Mouse (Mus musculus) cerebellum, postnatal 14 days (tissue): ENCODE data around the gene Slc7a5.

ENCODE experiments used
- DNase-seq, 2 experiments: peaks; one replicate each; pipeline ENCODE4 v3.0.0; 2021; ENCODE audit warnings: mixed read lengths in 2 of 2

The Slc7a5 gene

GRCm38 (mm10) chr8:121906542-121907512 is 667 bp downstream of the Slc7a5 start:
- DNase-seq, result peak in 1 of 2 experiments; percentile 60

GRCm38 (mm10) chr8:121905864-121906263 is 1.6 kb downstream of the Slc7a5 start:
- DNase-seq, result no peak

- DNase-seq, result no peak
Measured at GRCm38 (mm10) chr8:121905420-121905819, 2.1 kb downstream of the Slc7a5 start.

- DNase-seq, result no peak
Measured at GRCm38 (mm10) chr8:121904999-121905398, 2.5 kb downstream of the Slc7a5 start.

GRCm38 (mm10) chr8:121903977-121904376 is 3.5 kb downstream of the Slc7a5 start:
- DNase-seq, result peak; percentile 70 to 74

GRCm38 (mm10) chr8:121901498-121902236 is 5.8 kb downstream of the Slc7a5 start:
- DNase-seq, result peak in 1 of 2 experiments; percentile 26

GRCm38 (mm10) chr8:121899180-121900044 is 8.1 kb downstream of the Slc7a5 start:
- DNase-seq, result no peak

- DNase-seq, result peak; percentile 56 to 57
Measured at GRCm38 (mm10) chr8:121898401-121898931, 9.0 kb downstream of the Slc7a5 start.

GRCm38 (mm10) chr8:121897871-121898381 is 9.6 kb downstream of the Slc7a5 start:
- no peak for DNase-seq

- no peak for DNase-seq
Measured at GRCm38 (mm10) chr8:121897205-121897604, 10.3 kb downstream of the Slc7a5 start.

GRCm38 (mm10) chr8:121896476-121897145 is 10.9 kb downstream of the Slc7a5 start:
- DNase-seq, result no peak

- DNase-seq, result peak in 1 of 2 experiments; percentile 53
Measured at GRCm38 (mm10) chr8:121895910-121896309, 11.6 kb downstream of the Slc7a5 start.

- DNase-seq, result peak in 1 of 2 experiments; percentile 30
Measured at GRCm38 (mm10) chr8:121892875-121893274, 14.6 kb downstream of the Slc7a5 start.

GRCm38 (mm10) chr8:121889810-121890785 is 17.4 kb downstream of the Slc7a5 start:
- peak in 1 of 2 experiments; percentile 70 for DNase-seq

GRCm38 (mm10) chr8:121889317-121889716 is 18.2 kb downstream of the Slc7a5 start:
- no peak for DNase-seq

- DNase-seq, result no peak
Measured at GRCm38 (mm10) chr8:121887547-121887946, 19.9 kb downstream of the Slc7a5 start.

GRCm38 (mm10) chr8:121885433-121885832 is 22.1 kb downstream of the Slc7a5 start:
- peak; percentile 47 to 58 for DNase-seq

GRCm38 (mm10) chr8:121885001-121885400 is 22.5 kb downstream of the Slc7a5 start:
- peak in 1 of 2 experiments; percentile 26 for DNase-seq

- DNase-seq, result peak; percentile 62 to 64
Measured at GRCm38 (mm10) chr8:121884181-121884580, 23.3 kb downstream of the Slc7a5 start.

GRCm38 (mm10) chr8:121881921-121882320 is 25.6 kb downstream of the Slc7a5 start:
- no peak for DNase-seq
